Mouse (Mus musculus): Measurements from ENCODE around the gene Samm50. TPM values are rescaled to one million over a fixed set of nuclear protein-coding genes. Genes with fewer than 3 reads are reported as not detected.

Gene Samm50
- polyA plus RNA-seq, 2 experiments = 12.3 to 49.3 TPM

- peaks cover 22 to 28% of the 10 kb centered on the region in 2 experiments for H3K4me1 ChIP-seq (replicated peaks; ENCODE audit: control insufficient read depth in 2 of 2, insufficient read depth in 2 of 2, low read length in 1 of 2)
- H3K27me3 ChIP-seq (ENCODE audit: control insufficient read depth, insufficient read depth, low read length) = no peaks in the 10 kb centered on the region
- H3K4me2 ChIP-seq (ENCODE audit: low read depth) = peak overlapping the region; percentile 67
- no peak overlapping the region for H3K4me3 ChIP-seq (ENCODE audit: insufficient read depth in 1 of 2, low read depth in 2 of 2, low read length in 2 of 2)
- WGBS (ENCODE audit: insufficient replicate concordance) = 89% methylated on average over 13 of the region's 13 CpGs
- H3K27ac ChIP-seq = peak overlapping the region; percentile 94
- no peaks in the 10 kb centered on the region for H3K9me3 ChIP-seq (ENCODE audit: control insufficient read depth, low read length)
- ATAC-seq (ENCODE audit: insufficient read depth) (no peak), DNase-seq (ENCODE audit: low read depth in 3 of 3, low spot score in 3 of 3) (no peak)
- no peak for TF ChIP-seq EP300 (IDR thresholded peaks at IDR 0.05; ENCODE audit: low read depth)
- TF ChIP-seq CTCF (IDR thresholded peaks at IDR 0.05; ENCODE audit: low read depth) = no peak
- H3K36me3 ChIP-seq (replicated peaks; ENCODE audit: control insufficient read depth, insufficient read depth, low read depth) = peaks cover 43% of the 10 kb centered on the region
- peak overlapping the region; percentile 64 for H3K9ac ChIP-seq (replicated peaks)
These were observed 18.9 kb downstream of the Samm50 start for GRCm38 (mm10) chr15:84210941-84211340.

GRCm38 (mm10) chr15:84211564-84211963 is 19.5 kb downstream of the Samm50 start:
- TF ChIP-seq CTCF (IDR thresholded peaks at IDR 0.05; ENCODE audit: low read depth) = no peak
- TF ChIP-seq EP300 (IDR thresholded peaks at IDR 0.05; ENCODE audit: low read depth) = no peak
- ATAC-seq (ENCODE audit: insufficient read depth) (no peak), DNase-seq (ENCODE audit: low read depth in 3 of 3, low spot score in 3 of 3) (no peak)
- Histone ChIP-seq H3K4me3 (ENCODE audit: insufficient read depth in 1 of 2, low read depth in 2 of 2, low read length in 2 of 2) (no peak overlapping the region), H3K9me3 (ENCODE audit: control insufficient read depth, low read length) (no peaks in the 10 kb centered on the region), H3K4me1 (replicated peaks; ENCODE audit: control insufficient read depth in 2 of 2, insufficient read depth in 2 of 2, low read length in 1 of 2) (peaks cover 22 to 30% of the 10 kb centered on the region in 2 experiments), H3K9ac (replicated peaks) (no peak overlapping the region; the same call in 1 of the 2 replicates), H3K4me2 (ENCODE audit: low read depth) (no peak overlapping the region), H3K27me3 (ENCODE audit: control insufficient read depth, insufficient read depth, low read length) (no peaks in the 10 kb centered on the region), H3K27ac (peak overlapping the region; percentile 46), H3K36me3 (replicated peaks; ENCODE audit: control insufficient read depth, insufficient read depth, low read depth) (peaks cover 37% of the 10 kb centered on the region)
- 65% methylated on average over 4 of the region's 4 CpGs for WGBS (ENCODE audit: insufficient replicate concordance)

GRCm38 (mm10) chr15:84212031-84212755 is 20.2 kb downstream of the Samm50 start:
- peak; percentile 70 to 75 (median 72) for DNase-seq (ENCODE audit: low read depth in 3 of 3, low spot score in 3 of 3)
- H3K27me3 ChIP-seq (ENCODE audit: control insufficient read depth, insufficient read depth, low read length) = no peaks in the 10 kb centered on the region
- H3K9ac ChIP-seq (replicated peaks) = no peak overlapping the region
- peaks cover 32% of the 10 kb centered on the region for H3K36me3 ChIP-seq (replicated peaks; ENCODE audit: control insufficient read depth, insufficient read depth, low read depth)
- peak; percentile 19 for ATAC-seq (ENCODE audit: insufficient read depth)
- no peaks in the 10 kb centered on the region for H3K9me3 ChIP-seq (ENCODE audit: control insufficient read depth, low read length)
- H3K4me1 ChIP-seq (replicated peaks; ENCODE audit: control insufficient read depth in 2 of 2, insufficient read depth in 2 of 2, low read length in 1 of 2) = peaks cover 22 to 34% of the 10 kb centered on the region in 2 experiments
- no peak overlapping the region for H3K4me2 ChIP-seq (ENCODE audit: low read depth)
- H3K27ac ChIP-seq = peak overlapping the region; percentile 46
- 37% methylated on average over 6 of the region's 6 CpGs for WGBS (ENCODE audit: insufficient replicate concordance)
- H3K4me3 ChIP-seq (ENCODE audit: insufficient read depth in 1 of 2, low read depth in 2 of 2, low read length in 2 of 2) = no peak overlapping the region
- TF ChIP-seq EP300 (IDR thresholded peaks at IDR 0.05; ENCODE audit: low read depth) (no peak), CTCF (IDR thresholded peaks at IDR 0.05; ENCODE audit: low read depth) (peak; percentile 99)

GRCm38 (mm10) chr15:84212756-84213105 is 20.7 kb downstream of the Samm50 start:
- no peaks in the 10 kb centered on the region for H3K27me3 ChIP-seq (ENCODE audit: control insufficient read depth, insufficient read depth, low read length)
- no peak for DNase-seq (ENCODE audit: low read depth in 3 of 3, low spot score in 3 of 3)
- 89% methylated on average over 2 of the region's 2 CpGs for WGBS (ENCODE audit: insufficient replicate concordance)
- no peaks in the 10 kb centered on the region for H3K9me3 ChIP-seq (ENCODE audit: control insufficient read depth, low read length)
- TF ChIP-seq EP300 (IDR thresholded peaks at IDR 0.05; ENCODE audit: low read depth) (no peak), CTCF (IDR thresholded peaks at IDR 0.05; ENCODE audit: low read depth) (no peak)
- no peak for ATAC-seq (ENCODE audit: insufficient read depth)
- no peak overlapping the region for H3K4me2 ChIP-seq (ENCODE audit: low read depth)
- peaks cover 27% of the 10 kb centered on the region for H3K36me3 ChIP-seq (replicated peaks; ENCODE audit: control insufficient read depth, insufficient read depth, low read depth)
- H3K9ac ChIP-seq (replicated peaks) = no peak overlapping the region
- peaks cover 22 to 36% of the 10 kb centered on the region in 2 experiments for H3K4me1 ChIP-seq (replicated peaks; ENCODE audit: control insufficient read depth in 2 of 2, insufficient read depth in 2 of 2, low read length in 1 of 2)
- no peak overlapping the region for H3K27ac ChIP-seq
- no peak overlapping the region for H3K4me3 ChIP-seq (ENCODE audit: insufficient read depth in 1 of 2, low read depth in 2 of 2, low read length in 2 of 2)

GRCm38 (mm10) chr15:84213162-84213739 is 21.2 kb downstream of the Samm50 start:
- Histone ChIP-seq H3K27ac (no peak overlapping the region), H3K4me1 (replicated peaks; ENCODE audit: control insufficient read depth in 2 of 2, insufficient read depth in 2 of 2, low read length in 1 of 2) (peaks cover 22 to 41% of the 10 kb centered on the region in 2 experiments), H3K9ac (replicated peaks) (no peak overlapping the region), H3K27me3 (ENCODE audit: control insufficient read depth, insufficient read depth, low read length) (no peaks in the 10 kb centered on the region), H3K9me3 (ENCODE audit: control insufficient read depth, low read length) (no peaks in the 10 kb centered on the region), H3K36me3 (replicated peaks; ENCODE audit: control insufficient read depth, insufficient read depth, low read depth) (peaks cover 25% of the 10 kb centered on the region), H3K4me3 (ENCODE audit: insufficient read depth in 1 of 2, low read depth in 2 of 2, low read length in 2 of 2) (no peak overlapping the region), H3K4me2 (ENCODE audit: low read depth) (no peak overlapping the region)
- TF ChIP-seq EP300 (IDR thresholded peaks at IDR 0.05; ENCODE audit: low read depth) (no peak), CTCF (IDR thresholded peaks at IDR 0.05; ENCODE audit: low read depth) (no peak)
- ATAC-seq (ENCODE audit: insufficient read depth) (no peak), DNase-seq (ENCODE audit: low read depth in 3 of 3, low spot score in 3 of 3) (no peak)
- WGBS (ENCODE audit: insufficient replicate concordance) = 76% methylated on average over 6 of the region's 6 CpGs
